Mouse (Mus musculus) heart, embryonic 14.5 days (tissue): ENCODE data around the gene Cetn2. TPM values are rescaled to one million over a fixed set of nuclear protein-coding genes. Genes with fewer than 3 reads are reported as not detected.

Source experiments
- ATAC-seq: fragments of 200-750 bp; cut with Nextera tagmentation; 2 replicates; pipeline ENCODE4 v1.8.0; 2017; ENCODE audit warnings: low read depth, moderate TSS enrichment; ENCODE audit not compliant: insufficient number of reproducible peaks, insufficient read depth, low FRiP score
- H3K27ac ChIP-seq, 2 experiments: fragments of 200-500 bp in 1 of 2; fragments of 300-500 bp in 1 of 2; sonication (generic) in 1 of 2; replicated peaks in 1 of 2; 2 replicates each; pipeline ENCODE4 v1.5.1; 2012 to 2014; ENCODE audit warnings: low read depth in 2 of 2, low read length in 2 of 2, control low read depth in 1 of 2, mild to moderate bottlenecking in 1 of 2, mixed read lengths in 1 of 2; ENCODE audit not compliant: control insufficient read depth in 1 of 2, insufficient read depth in 1 of 2
- H3K27me3 ChIP-seq: fragments of 300-500 bp; sonication (generic); 2 replicates; pipeline ENCODE4 v1.6.1; 2014; ENCODE audit warnings: mild to moderate bottlenecking, low read length, control low read depth; ENCODE audit not compliant: control insufficient read depth, insufficient read depth
- H3K36me3 ChIP-seq: fragments of 300-500 bp; sonication (generic); 2 replicates; pipeline ENCODE4 v1.6.1; 2014; ENCODE audit warnings: mild to moderate bottlenecking, control low read depth, low read length, mixed read lengths; ENCODE audit not compliant: control insufficient read depth, insufficient read depth
- H3K4me1 ChIP-seq, 2 experiments: fragments of 200-500 bp in 1 of 2; fragments of 300-500 bp in 1 of 2; sonication (generic) in 1 of 2; 2 replicates each; pipeline ENCODE4 v1.6.1; 2012 to 2014; ENCODE audit warnings: low read length in 2 of 2, control low read depth in 1 of 2, mixed read lengths in 1 of 2; ENCODE audit not compliant: control insufficient read depth in 2 of 2, insufficient read depth in 2 of 2
- H3K4me2 ChIP-seq: fragments of 300-500 bp; sonication (generic); 2 replicates; pipeline ENCODE4 v1.6.1; 2014; ENCODE audit warnings: mild to moderate bottlenecking, low read length
- H3K4me3 ChIP-seq, 2 experiments: fragments of 200-500 bp in 1 of 2; fragments of 300-500 bp in 1 of 2; sonication (generic) in 1 of 2; 2 replicates each; pipeline ENCODE4 v1.5.1; 2012 to 2014; ENCODE audit warnings: low read length in 2 of 2, mild to moderate bottlenecking in 2 of 2, control low read depth in 1 of 2, low read depth in 1 of 2, moderate library complexity in 1 of 2; ENCODE audit not compliant: control insufficient read depth in 1 of 2, insufficient read depth in 1 of 2
- H3K9ac ChIP-seq: fragments of 300-500 bp; sonication (generic); 2 replicates; pipeline ENCODE4 v1.6.1; 2014; ENCODE audit warnings: mild to moderate bottlenecking, low read length
- H3K9me3 ChIP-seq: fragments of 300-500 bp; sonication (generic); 2 replicates; pipeline ENCODE4 v1.6.1; 2016; ENCODE audit warnings: low read length, control low read depth; ENCODE audit not compliant: control insufficient read depth
- WGBS: fragments of 180-500 bp; shearing (Covaris S2); extraction: QIAGEN DNeasy Blood & Tissue Kit; methylation state at CpG from one replicate; pipeline ENCODE4 v1.1.7; 2014; 5-methylcytosine and 5-hydroxymethylcytosine counted together
- polyA plus RNA-seq: library from polyadenylated mRNA; unstranded; fragments of >200 nt; fragmentation: Nextera tagmentation; extraction: Ambion mirVana; gene quantifications from 2 replicates; pipeline ENCODE4 v1.2.1, GENCODE M21; 2014

The Cetn2 gene
- 63.5 and 68.6 TPM in 2 replicates for polyA plus RNA-seq

GRCm38 (mm10) chrX:72917884-72918681 is at the start of gene Cetn2, which contains the start of gene Nsdhl:
Gene Cetn2, minus strand, starts transcription at chrX:72918411.
Gene Nsdhl, plus strand, starts transcription at chrX:72918557.
- H3K27me3 ChIP-seq = no peaks in the 10 kb centered on the region
- peak within 1 kb of the TSS; percentile 14 to 65; a peak in 3 of 4 replicates for H3K27ac ChIP-seq
- H3K4me1 ChIP-seq = peaks cover 2 to 5% of the 10 kb centered on the region in 2 experiments; a peak in 3 of 4 replicates
- peak within 1 kb of the TSS; percentile 55 to 61 for H3K4me3 ChIP-seq
- H3K9ac ChIP-seq = peak within 1 kb of the TSS; percentile 69
- no peaks in the 10 kb centered on the region for H3K36me3 ChIP-seq
- peak within 1 kb of the TSS; percentile 66 for H3K4me2 ChIP-seq
- H3K9me3 ChIP-seq = no peaks in the 10 kb centered on the region
- ATAC-seq = peak; percentile 95
- WGBS = 17% methylated on average over 41 of the region's 41 CpGs

- no peaks in the 10 kb centered on the region for H3K27me3 ChIP-seq
- no peaks in the 10 kb centered on the region for H3K4me1 ChIP-seq
- H3K4me2 ChIP-seq = no peak overlapping the region
- no peaks in the 10 kb centered on the region for H3K36me3 ChIP-seq
- no peak overlapping the region for H3K27ac ChIP-seq
- H3K9me3 ChIP-seq = no peaks in the 10 kb centered on the region
- H3K4me3 ChIP-seq = no peak overlapping the region
- no peak overlapping the region for H3K9ac ChIP-seq
- ATAC-seq = no peak
- 62% methylated on average over 3 of the region's 3 CpGs for WGBS
Measured at GRCm38 (mm10) chrX:72962743-72963142, 44.5 kb upstream of the Cetn2 start.

GRCm38 (mm10) chrX:72961511-72961910 is 43.3 kb upstream of the Cetn2 start:
- Histone ChIP-seq H3K4me2 (no peak overlapping the region), H3K36me3 (peaks cover 2% of the 10 kb centered on the region; the same call in 1 of the 2 replicates), H3K27ac (no peak overlapping the region), H3K9ac (no peak overlapping the region), H3K4me3 (no peak overlapping the region), H3K27me3 (no peaks in the 10 kb centered on the region), H3K4me1 (no peaks in the 10 kb centered on the region), H3K9me3 (no peaks in the 10 kb centered on the region)
- 63% methylated on average over 3 of the region's 3 CpGs for WGBS
- ATAC-seq = no peak

GRCm38 (mm10) chrX:72960431-72960830 is 42.2 kb upstream of the Cetn2 start:
- 82% methylated on average over 4 of the region's 4 CpGs for WGBS
- H3K9me3 ChIP-seq = no peaks in the 10 kb centered on the region
- H3K4me3 ChIP-seq = no peak overlapping the region
- peaks cover 3% of the 10 kb centered on the region; the same call in 1 of the 2 replicates for H3K36me3 ChIP-seq
- ATAC-seq = no peak
- no peaks in the 10 kb centered on the region for H3K4me1 ChIP-seq
- H3K27ac ChIP-seq = no peak overlapping the region
- no peaks in the 10 kb centered on the region for H3K27me3 ChIP-seq
- no peak overlapping the region for H3K4me2 ChIP-seq
- H3K9ac ChIP-seq = no peak overlapping the region

DNA sequence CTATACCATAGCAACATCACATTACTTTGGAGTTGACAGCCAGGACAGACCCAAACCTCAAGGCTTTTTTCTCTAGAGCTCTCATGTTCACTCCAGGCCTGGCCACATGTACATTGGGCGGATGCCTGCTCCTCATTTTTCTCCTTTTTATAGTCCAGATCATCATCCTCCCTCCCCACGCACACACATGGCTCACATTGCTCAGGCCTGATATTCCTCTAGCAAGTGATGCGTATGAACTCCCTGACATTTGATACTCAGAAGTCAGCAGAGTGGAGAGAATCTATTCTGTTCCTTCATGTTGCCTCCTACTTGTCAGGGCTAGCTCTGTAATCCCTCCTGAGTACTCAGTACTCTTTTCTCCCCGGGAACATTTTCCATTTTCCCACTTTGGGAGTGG is 38.3 kb upstream of the Cetn2 start:
- H3K36me3 ChIP-seq = peaks cover 7% of the 10 kb centered on the region; the same call in 1 of the 2 replicates

GRCm38 (mm10) chrX:72953464-72953863 is 35.3 kb upstream of the Cetn2 start:
- no peak for ATAC-seq
- Histone ChIP-seq H3K36me3 (peaks cover 18% of the 10 kb centered on the region), H3K9ac (no peak overlapping the region), H3K4me2 (no peak overlapping the region), H3K27ac (no peak overlapping the region), H3K4me3 (no peak overlapping the region), H3K4me1 (no peaks in the 10 kb centered on the region), H3K9me3 (no peaks in the 10 kb centered on the region), H3K27me3 (no peaks in the 10 kb centered on the region)
- WGBS = 55% methylated on average over 4 of the region's 4 CpGs

More for the DNA sequence above, 38.3 kb upstream of the Cetn2 start:
- Histone ChIP-seq H3K27me3 (no peaks in the 10 kb centered on the region), H3K4me2 (no peak overlapping the region), H3K27ac (no peak overlapping the region), H3K9me3 (no peaks in the 10 kb centered on the region), H3K4me3 (no peak overlapping the region), H3K4me1 (no peaks in the 10 kb centered on the region), H3K9ac (no peak overlapping the region)
- WGBS = 74% methylated on average over 4 of the region's 4 CpGs
- ATAC-seq = no peak

GRCm38 (mm10) chrX:72921391-72921790 is 3.2 kb upstream of the Cetn2 start:
- H3K36me3 ChIP-seq = 0 out of 2 replicates have a peak, but pooled peaks cover 2% of the 10 kb centered on the region
- H3K9ac ChIP-seq = no peak overlapping the region
- 74% methylated on average over 2 of the region's 2 CpGs for WGBS
- no peak overlapping the region for H3K27ac ChIP-seq
- H3K4me1 ChIP-seq = peaks cover 2 to 5% of the 10 kb centered on the region in 2 experiments; a peak in 3 of 4 replicates
- ATAC-seq = no peak
- no peaks in the 10 kb centered on the region for H3K9me3 ChIP-seq
- no peaks in the 10 kb centered on the region for H3K27me3 ChIP-seq
- H3K4me2 ChIP-seq = no peak overlapping the region
- no peak overlapping the region for H3K4me3 ChIP-seq
